Mouse (Mus musculus): ENCODE data around the gene Hnrnpm. TPM values are rescaled to one million over a fixed set of nuclear protein-coding genes. Genes with fewer than 3 reads are reported as not detected.

Gene Hnrnpm
- 123 and 153 TPM in 2 replicates for polyA plus RNA-seq (2015; fragmentation: Nextera tagmentation; extraction: Ambion mirVana)

GRCm38 (mm10) chr17:33686760-33687159 lies at the start of gene Hnrnpm:
Hnrnpm (minus strand) TSS chr17:33686860.

GRCm38 (mm10) chr17:33718384-33718881 lies 31.8 kb upstream of the Hnrnpm start, which contains the start of gene March2:
March2 (minus strand) TSS chr17:33718670.

GRCm38 (mm10) chr17:33637516-33638276 lies 49.0 kb downstream of the Hnrnpm start, which contains the start of gene Pram1:
Pram1 (plus strand) TSS chr17:33638056.

GRCm38 (mm10) chr17:33628621-33629486 lies 57.8 kb downstream of the Hnrnpm start, which contains the start of gene Zfp414:
Zfp414 (plus strand) TSS chr17:33629090.

Other genes starting within 250 kb of the Hnrnpm start
- gene Adamts10, start 162.7 kb downstream of the Hnrnpm start, polyA plus RNA-seq (2015; fragmentation: Nextera tagmentation; extraction: Ambion mirVana) = 30.0 and 32.6 TPM in 2 replicates
- 2.0 and 2.3 TPM in 2 replicates for gene Myo1f, start 131.2 kb downstream of the Hnrnpm start, polyA plus RNA-seq (2015; fragmentation: Nextera tagmentation; extraction: Ambion mirVana)
- gene Zfp414, start 57.8 kb downstream of the Hnrnpm start, polyA plus RNA-seq (2015; fragmentation: Nextera tagmentation; extraction: Ambion mirVana) = 32.0 and 42.3 TPM in 2 replicates
- 0.71 TPM in 1 of 2 replicates, not detected in the other for gene Pram1, start 48.8 kb downstream of the Hnrnpm start, polyA plus RNA-seq (2015; fragmentation: Nextera tagmentation; extraction: Ambion mirVana)
- 84.2 and 105 TPM in 2 replicates for gene March2, start 31.8 kb upstream of the Hnrnpm start, polyA plus RNA-seq (2015; fragmentation: Nextera tagmentation; extraction: Ambion mirVana)
- gene Rab11b, start 73.7 kb upstream of the Hnrnpm start, polyA plus RNA-seq (2015; fragmentation: Nextera tagmentation; extraction: Ambion mirVana) = 248 and 296 TPM in 2 replicates
- 84.8 and 87.3 TPM in 2 replicates for gene Angptl4, start 95.0 kb upstream of the Hnrnpm start, polyA plus RNA-seq (2015; fragmentation: Nextera tagmentation; extraction: Ambion mirVana)
- 50.5 and 107 TPM in 2 replicates for gene Kank3, start 123.7 kb upstream of the Hnrnpm start, polyA plus RNA-seq (2015; fragmentation: Nextera tagmentation; extraction: Ambion mirVana)
- 1,247 and 1,332 TPM in 2 replicates for gene Rps28, start 137.7 kb upstream of the Hnrnpm start, polyA plus RNA-seq (2015; fragmentation: Nextera tagmentation; extraction: Ambion mirVana)
- 987 and 1,283 TPM in 2 replicates for gene Ndufa7, start 137.7 kb upstream of the Hnrnpm start, polyA plus RNA-seq (2015; fragmentation: Nextera tagmentation; extraction: Ambion mirVana)
- gene Cd320, start 156.2 kb upstream of the Hnrnpm start, polyA plus RNA-seq (2015; fragmentation: Nextera tagmentation; extraction: Ambion mirVana) = 89.3 and 138 TPM in 2 replicates
- gene Gm7029, start 187.0 kb upstream of the Hnrnpm start, polyA plus RNA-seq (2015; fragmentation: Nextera tagmentation; extraction: Ambion mirVana) = not detected in 2 replicates
- gene Kifc1, start 203.8 kb upstream of the Hnrnpm start, polyA plus RNA-seq (2015; fragmentation: Nextera tagmentation; extraction: Ambion mirVana) = 2.3 and 3.1 TPM in 2 replicates
- gene Platr17, start 218.3 kb upstream of the Hnrnpm start, polyA plus RNA-seq (2015; fragmentation: Nextera tagmentation; extraction: Ambion mirVana) = 0.27 TPM in 1 of 2 replicates, not detected in the other
- gene Daxx, start 222.6 kb upstream of the Hnrnpm start, polyA plus RNA-seq (2015; fragmentation: Nextera tagmentation; extraction: Ambion mirVana) = 23.8 and 32.1 TPM in 2 replicates
- gene Tapbp, start 229.0 kb upstream of the Hnrnpm start, polyA plus RNA-seq (2015; fragmentation: Nextera tagmentation; extraction: Ambion mirVana) = 72.5 and 91.8 TPM in 2 replicates
- gene Zbtb22, start 229.0 kb upstream of the Hnrnpm start, polyA plus RNA-seq (2015; fragmentation: Nextera tagmentation; extraction: Ambion mirVana) = 14.6 and 16.5 TPM in 2 replicates
- gene Rgl2, start 242.7 kb upstream of the Hnrnpm start, polyA plus RNA-seq (2015; fragmentation: Nextera tagmentation; extraction: Ambion mirVana) = 20.0 and 32.4 TPM in 2 replicates